Mouse (Mus musculus) layer of hippocampus, adult 11-12 months (tissue): ENCODE results near the gene Sox15.
"Not testable (repeated sequence)": the region's sequence is repeated elsewhere in the genome, so short reads cannot be mapped to it uniquely, and the experiment has no call there.

Experiments used
- DNase-seq: peaks from one replicate; pipeline ENCODE4 v3.0.0; 2022; ENCODE audit warnings: low spot score

Sox15 gene

GRCm38 (mm10) chr11:69702886-69703285 is 47.8 kb downstream of the Sox15 start:
- DNase-seq: not testable (repeated sequence)

- DNase-seq: not testable (repeated sequence)
Observed at GRCm38 (mm10) chr11:69703381-69703780, 48.3 kb downstream of the Sox15 start.

GRCm38 (mm10) chr11:69703814-69704612 is 48.9 kb downstream of the Sox15 start:
- DNase-seq: no peak

GRCm38 (mm10) chr11:69704613-69705010 is 49.5 kb downstream of the Sox15 start:
- no peak for DNase-seq
